Mouse (Mus musculus) monocyte, adult 2 months (primary cell): Measurements from ENCODE around the gene Dcps.

Experiments used
- DNase-seq, 2 experiments: peaks; one replicate each; pipeline ENCODE4 v3.0.0; 2022; ENCODE audit warnings: low spot score in 2 of 2, low read depth in 1 of 2

Dcps gene

GRCm38 (mm10) chr9:35110567-35110966 lies 65.3 kb downstream of the Dcps start:
- DNase-seq: no peak

GRCm38 (mm10) chr9:35110051-35110450 lies 65.8 kb downstream of the Dcps start:
- no peak for DNase-seq

GRCm38 (mm10) chr9:35108916-35109315 lies 66.9 kb downstream of the Dcps start:
- no peak for DNase-seq

GRCm38 (mm10) chr9:35108066-35108465 lies 67.8 kb downstream of the Dcps start:
- DNase-seq: no peak

- DNase-seq: no peak
Observed at GRCm38 (mm10) chr9:35107396-35107795, 68.5 kb downstream of the Dcps start.

GRCm38 (mm10) chr9:35105884-35106880 lies 69.7 kb downstream of the Dcps start:
- DNase-seq: no peak

- DNase-seq: no peak
Observed at GRCm38 (mm10) chr9:35105438-35105837, 70.4 kb downstream of the Dcps start.

GRCm38 (mm10) chr9:35104711-35105110 lies 71.2 kb downstream of the Dcps start:
- no peak for DNase-seq

- no peak for DNase-seq
Observed at GRCm38 (mm10) chr9:35098762-35099161, 77.1 kb downstream of the Dcps start.

GRCm38 (mm10) chr9:35097901-35098300 lies 78.0 kb downstream of the Dcps start:
- no peak for DNase-seq

- DNase-seq: no peak
Observed at GRCm38 (mm10) chr9:35095726-35096125, 80.1 kb downstream of the Dcps start.

GRCm38 (mm10) chr9:35093350-35093749 lies 82.5 kb downstream of the Dcps start:
- DNase-seq: no peak

GRCm38 (mm10) chr9:35092904-35093303 lies 83.0 kb downstream of the Dcps start:
- DNase-seq: no peak
